Mouse (Mus musculus) stomach, embryonic 14.5 days (tissue): Measurements from ENCODE around the gene Sh3bgr. TPM values are rescaled to one million over a fixed set of nuclear protein-coding genes. Genes with fewer than 3 reads are reported as not detected.
A peak's percentile ranks its signal among the peaks of the same experiment; 100 is the strongest.

ENCODE experiments used
- ATAC-seq: fragments of 200-750 bp; cut with Nextera tagmentation; 2 replicates; pipeline ENCODE4 v1.8.0; 2017; ENCODE audit warnings: low read depth, moderate TSS enrichment; ENCODE audit not compliant: insufficient number of reproducible peaks, insufficient read depth, low FRiP score
- H3K27ac ChIP-seq: fragments of 300-500 bp; sonication (generic); 2 replicates; pipeline ENCODE4 v1.5.1; 2014; ENCODE audit warnings: mild to moderate bottlenecking, low read length, moderate library complexity, mixed read lengths
- H3K27me3 ChIP-seq: fragments of 300-500 bp; sonication (generic); 2 replicates; pipeline ENCODE4 v1.6.1; 2014; ENCODE audit warnings: low read length, control low read depth, mixed read lengths; ENCODE audit not compliant: control insufficient read depth, insufficient read depth
- H3K36me3 ChIP-seq: fragments of 300-500 bp; sonication (generic); 2 replicates; pipeline ENCODE4 v1.6.1; 2014; ENCODE audit warnings: mild to moderate bottlenecking, control low read depth, low read length, moderate library complexity, mixed read lengths; ENCODE audit not compliant: control insufficient read depth, insufficient read depth
- H3K4me1 ChIP-seq: fragments of 300-500 bp; sonication (generic); 2 replicates; pipeline ENCODE4 v1.6.1; 2014; ENCODE audit warnings: low read length, control low read depth, mixed read lengths; ENCODE audit not compliant: control insufficient read depth, insufficient read depth
- H3K4me2 ChIP-seq: fragments of 300-500 bp; sonication (generic); replicated peaks from 2 replicates; pipeline ENCODE4 v1.6.1; 2014; ENCODE audit warnings: low read depth, low read length, control low read depth
- H3K4me3 ChIP-seq: fragments of 300-500 bp; sonication (generic); 2 replicates; pipeline ENCODE4 v1.5.1; 2014; ENCODE audit warnings: low read depth, low read length, control low read depth
- H3K9ac ChIP-seq: fragments of 300-500 bp; sonication (generic); replicated peaks from 2 replicates; pipeline ENCODE4 v1.6.1; 2014; ENCODE audit warnings: low read depth, mild to moderate bottlenecking, control low read depth, low read length, moderate library complexity, mixed read lengths
- H3K9me3 ChIP-seq: fragments of 300-500 bp; sonication (generic); 2 replicates; pipeline ENCODE4 v1.6.1; 2016; ENCODE audit warnings: low read depth, low read length, control low read depth; ENCODE audit not compliant: control insufficient read depth
- whole genome bisulfite sequencing: fragments of 180-500 bp; shearing (Covaris S2); extraction: QIAGEN DNeasy Blood & Tissue Kit; methylation state at CpG from one replicate; pipeline ENCODE4 v1.1.7; 2014; 5-methylcytosine and 5-hydroxymethylcytosine counted together
- polyA plus RNA-seq: library from polyadenylated mRNA; unstranded; fragments of >200 nt; fragmentation: Nextera tagmentation; extraction: Ambion mirVana; gene quantifications from 2 replicates; pipeline ENCODE4 v1.2.1, GENCODE M21; 2014

Sh3bgr gene
- polyA plus RNA-seq, 1 experiment from 2014 or later: 29.7 TPM

DNA sequence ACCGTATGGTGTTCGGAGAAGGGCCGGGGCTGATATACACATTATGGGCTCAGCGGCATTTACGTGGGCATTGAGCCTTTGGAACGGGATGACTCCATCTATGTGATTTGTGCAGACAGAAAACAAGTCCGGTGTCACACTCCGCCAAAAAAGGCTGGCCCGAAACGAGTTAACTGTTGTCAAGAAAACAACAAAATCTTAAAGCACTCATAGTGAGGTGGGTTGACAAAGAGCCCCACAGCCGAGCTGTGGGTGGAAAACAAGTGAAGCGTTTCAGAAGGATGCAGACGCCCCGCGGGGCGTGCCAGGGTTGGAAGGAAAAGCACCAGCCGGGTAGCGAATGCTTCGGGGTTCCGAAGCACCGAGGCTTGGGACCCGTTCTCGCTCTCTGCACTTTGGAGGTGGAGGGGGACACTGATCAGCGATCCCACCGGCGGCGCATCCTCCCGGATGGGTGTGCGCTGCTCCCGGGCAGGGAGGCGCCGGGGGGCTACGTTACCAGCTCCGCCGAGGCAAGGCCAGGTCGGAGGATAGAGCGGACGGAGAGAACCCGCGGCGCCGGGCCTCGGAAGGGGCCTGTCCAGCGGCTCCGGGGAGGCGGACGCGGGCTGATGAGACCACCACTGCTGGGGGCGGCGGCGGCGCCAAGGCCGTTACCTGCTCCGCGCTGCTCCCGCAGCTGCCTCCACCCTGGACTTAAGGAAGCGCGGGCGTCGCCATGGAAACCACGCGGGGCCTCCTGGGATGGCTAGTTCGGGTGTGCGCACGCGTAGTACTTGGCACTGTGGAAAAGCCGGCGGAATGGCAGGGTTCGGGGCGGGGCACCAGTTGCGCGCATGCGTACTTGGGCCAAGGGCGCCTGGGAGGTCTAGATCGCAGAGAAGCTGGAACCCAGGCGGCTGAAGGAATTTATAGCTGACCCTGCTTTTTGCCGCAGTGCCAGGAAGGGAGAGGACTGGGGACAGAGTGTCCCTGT, 8.4 kb upstream of the Sh3bgr start, which contains the start of gene Lca5l:
TSS of gene Lca5l (minus strand) at position 741 of the 976 bp plus-strand sequence.
- Histone ChIP-seq H3K27ac (no peak within 1 kb of the TSS; the same call in 1 of the 2 replicates), H3K9ac (peak within 1 kb of the TSS; percentile 55), H3K4me2 (peak within 1 kb of the TSS; percentile 76), H3K9me3 (no peaks in the 10 kb centered on the region), H3K36me3 (no peaks in the 10 kb centered on the region), H3K4me1 (no peaks in the 10 kb centered on the region), H3K4me3 (peak within 1 kb of the TSS; percentile 86), H3K27me3 (no peaks in the 10 kb centered on the region)
- peak; percentile 98 for ATAC-seq
- under 1% methylated on average over 76 of the region's 77 CpGs for WGBS

DNA sequence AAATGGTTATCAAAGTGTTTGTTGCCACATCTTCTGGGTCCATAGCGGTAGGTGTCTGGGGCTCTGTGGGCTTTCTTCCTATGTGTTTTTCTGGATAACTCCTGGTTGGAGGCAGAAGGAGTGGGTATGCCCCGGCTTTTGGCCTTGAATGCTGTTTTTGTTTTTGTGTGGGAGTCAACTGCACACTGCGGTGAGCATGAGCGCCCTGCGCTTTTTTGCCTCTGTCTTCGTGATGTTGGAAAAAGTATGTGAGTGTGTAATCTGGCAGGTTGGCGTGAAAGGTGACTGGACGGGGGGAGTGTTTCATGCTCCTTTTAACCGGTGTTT, 415 bp downstream of the Sh3bgr start:
- Histone ChIP-seq H3K4me1 (peaks cover 7% of the 10 kb centered on the region; the same call in 1 of the 2 replicates), H3K4me3 (peak overlapping the region; percentile 19; the same call in 1 of the 2 replicates), H3K27me3 (no peaks in the 10 kb centered on the region), H3K4me2 (peak overlapping the region; percentile 45), H3K36me3 (no peaks in the 10 kb centered on the region), H3K27ac (peak overlapping the region; percentile 2; the same call in 1 of the 2 replicates), H3K9me3 (no peaks in the 10 kb centered on the region), H3K9ac (peak overlapping the region; percentile 8; the same call in 1 of the 2 replicates)
- 28% methylated on average over 9 of the region's 9 CpGs for WGBS
- ATAC-seq: no peak

DNA sequence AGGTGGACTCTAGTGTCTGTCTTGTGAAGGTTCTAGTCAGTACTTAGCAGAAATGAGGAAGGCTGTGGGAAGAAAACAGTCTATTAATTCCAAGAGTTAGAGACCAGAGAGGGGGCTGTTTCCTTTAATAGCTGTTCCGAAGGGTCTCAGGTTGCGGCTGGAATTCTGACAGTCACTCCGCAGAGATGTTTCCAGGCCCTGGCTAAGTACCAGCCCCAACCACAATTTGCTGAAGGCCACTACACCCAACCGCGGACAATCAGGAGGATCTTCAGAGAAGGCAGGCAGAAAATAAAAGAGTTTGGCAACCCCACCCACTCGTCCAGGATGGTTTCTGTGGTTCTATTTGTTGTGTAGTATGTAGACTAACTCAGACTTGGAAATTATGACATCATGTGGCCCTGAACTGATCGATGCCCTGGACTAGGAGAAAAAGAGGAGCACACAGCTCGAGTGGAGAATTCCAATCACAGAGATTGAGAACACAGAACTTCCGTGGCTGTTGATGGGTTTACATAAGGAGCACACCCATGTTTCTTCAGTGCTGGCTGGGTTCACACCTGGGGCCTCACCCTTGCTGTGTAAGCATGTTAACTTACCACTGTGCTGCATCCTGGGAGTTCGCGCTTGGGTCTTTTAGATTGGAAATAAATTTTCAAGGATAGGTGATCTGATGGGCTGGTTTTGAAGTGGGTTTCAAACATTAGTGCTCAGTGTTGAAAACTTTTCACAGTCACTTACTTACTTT, 1.4 kb downstream of the Sh3bgr start:
- H3K9me3 ChIP-seq: no peaks in the 10 kb centered on the region
- H3K27me3 ChIP-seq: no peaks in the 10 kb centered on the region
- H3K27ac ChIP-seq: no peak overlapping the region; the same call in 1 of the 2 replicates
- ATAC-seq: no peak
- H3K4me3 ChIP-seq: no peak overlapping the region
- H3K9ac ChIP-seq: no peak overlapping the region
- H3K36me3 ChIP-seq: no peaks in the 10 kb centered on the region
- WGBS: 58% methylated on average over 11 of the region's 11 CpGs
- H3K4me2 ChIP-seq: no peak overlapping the region
- peaks cover 7% of the 10 kb centered on the region; the same call in 1 of the 2 replicates for H3K4me1 ChIP-seq

DNA sequence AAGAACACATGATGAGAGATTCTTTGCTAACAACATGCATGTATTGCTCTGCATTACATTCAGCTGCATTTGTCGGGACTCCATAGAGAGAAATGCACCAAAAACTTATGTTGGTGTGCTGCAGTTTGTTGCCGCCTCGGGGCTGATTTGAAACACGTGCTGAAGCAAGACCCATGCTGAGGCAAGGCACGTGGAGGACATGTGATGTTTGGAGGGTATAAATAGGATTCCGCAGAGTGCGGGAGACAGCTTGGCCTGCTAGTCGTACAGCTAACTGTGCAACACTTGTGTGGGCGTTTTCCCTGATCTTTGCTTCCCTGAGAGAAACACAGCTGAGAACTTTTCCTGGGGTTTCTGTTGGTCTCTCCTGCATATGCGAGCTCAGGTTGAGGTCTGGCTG, 9.5 kb downstream of the Sh3bgr start:
- 86% methylated on average over 10 of the region's 10 CpGs for WGBS
- ATAC-seq: no peak
- H3K27me3 ChIP-seq: no peaks in the 10 kb centered on the region
- no peaks in the 10 kb centered on the region for H3K9me3 ChIP-seq
- H3K36me3 ChIP-seq: no peaks in the 10 kb centered on the region
- no peak overlapping the region for H3K4me2 ChIP-seq
- H3K4me3 ChIP-seq: no peak overlapping the region
- H3K9ac ChIP-seq: no peak overlapping the region
- H3K27ac ChIP-seq: no peak overlapping the region
- H3K4me1 ChIP-seq: peaks cover 8% of the 10 kb centered on the region

DNA sequence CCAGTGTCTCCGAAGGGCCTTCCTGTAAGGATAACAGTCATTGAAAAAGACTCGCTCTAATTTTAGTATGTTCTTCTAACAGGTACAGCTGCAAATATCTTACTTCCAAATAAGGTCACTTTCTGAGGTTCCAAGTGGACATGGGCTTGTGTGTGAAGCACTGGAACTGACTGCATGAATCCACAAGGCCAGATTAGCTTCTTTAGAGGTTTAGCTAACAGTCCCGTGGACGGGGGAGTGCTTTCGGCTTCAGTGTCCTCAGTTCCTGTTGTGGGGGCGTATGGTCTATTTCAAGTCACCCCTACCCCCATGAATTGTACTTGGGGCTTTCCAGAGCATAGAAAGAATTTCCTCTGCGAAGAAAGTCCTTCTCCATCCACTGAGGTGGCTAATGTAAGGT, 10.6 kb downstream of the Sh3bgr start:
- Histone ChIP-seq H3K4me2 (no peak overlapping the region), H3K4me3 (no peak overlapping the region), H3K9ac (no peak overlapping the region), H3K36me3 (no peaks in the 10 kb centered on the region), H3K27me3 (no peaks in the 10 kb centered on the region), H3K27ac (peak overlapping the region; percentile 48; the same call in 1 of the 2 replicates), H3K4me1 (peaks cover 8% of the 10 kb centered on the region), H3K9me3 (no peaks in the 10 kb centered on the region)
- WGBS: 77% methylated on average over 7 of the region's 7 CpGs
- ATAC-seq: no peak

DNA sequence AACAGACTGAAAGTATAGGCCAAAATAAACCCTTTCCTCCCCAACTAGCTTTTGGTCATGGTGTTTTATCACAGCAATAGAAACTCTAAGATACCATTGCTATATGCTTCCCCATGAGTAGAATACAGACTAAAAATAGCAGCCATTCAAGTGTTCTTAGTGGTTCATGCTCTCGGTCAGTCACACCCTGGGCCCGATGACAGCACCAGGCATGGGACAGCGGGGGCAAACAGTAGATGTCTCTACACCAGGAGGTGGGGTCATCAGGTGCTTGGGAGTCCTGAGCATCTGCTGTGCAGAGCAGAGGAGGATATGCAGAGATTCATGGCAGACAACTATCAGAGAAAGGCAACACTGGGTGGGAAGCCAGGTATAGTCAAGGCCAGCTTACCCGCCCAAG, 12.8 kb downstream of the Sh3bgr start:
- H3K4me3 ChIP-seq: no peak overlapping the region
- H3K4me1 ChIP-seq: peaks cover 7% of the 10 kb centered on the region
- no peaks in the 10 kb centered on the region for H3K36me3 ChIP-seq
- H3K27me3 ChIP-seq: no peaks in the 10 kb centered on the region
- H3K4me2 ChIP-seq: no peak overlapping the region
- no peak for ATAC-seq
- 89% methylated on average over 4 of the region's 4 CpGs for WGBS
- no peaks in the 10 kb centered on the region for H3K9me3 ChIP-seq
- H3K9ac ChIP-seq: no peak overlapping the region
- H3K27ac ChIP-seq: no peak overlapping the region

DNA sequence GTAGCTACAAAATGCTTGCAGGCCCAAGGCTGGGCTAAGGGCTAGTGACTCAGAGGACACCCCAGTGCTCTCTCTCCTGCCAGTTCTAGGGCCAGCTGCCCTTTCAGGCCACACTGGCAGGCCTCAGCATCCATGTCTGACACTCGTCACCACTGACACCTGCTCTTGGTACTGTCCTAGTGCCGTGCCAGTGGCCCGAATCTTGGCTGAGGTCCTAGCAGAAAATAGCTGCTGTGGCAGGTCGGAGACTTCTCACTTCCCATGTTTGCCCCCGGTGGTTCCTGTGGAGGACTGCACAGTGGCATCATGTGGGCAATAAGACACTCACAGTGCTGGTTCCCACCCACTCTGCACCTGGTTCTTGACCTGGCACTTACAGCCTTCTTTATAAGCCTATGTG, 21.2 kb downstream of the Sh3bgr start:
- H3K9ac ChIP-seq: no peak overlapping the region
- no peaks in the 10 kb centered on the region for H3K27me3 ChIP-seq
- H3K36me3 ChIP-seq: no peaks in the 10 kb centered on the region
- H3K4me1 ChIP-seq: no peaks in the 10 kb centered on the region
- no peak overlapping the region for H3K4me2 ChIP-seq
- H3K27ac ChIP-seq: no peak overlapping the region
- H3K9me3 ChIP-seq: no peaks in the 10 kb centered on the region
- WGBS: 79% methylated on average over 5 of the region's 5 CpGs
- ATAC-seq: no peak
- H3K4me3 ChIP-seq: no peak overlapping the region

DNA sequence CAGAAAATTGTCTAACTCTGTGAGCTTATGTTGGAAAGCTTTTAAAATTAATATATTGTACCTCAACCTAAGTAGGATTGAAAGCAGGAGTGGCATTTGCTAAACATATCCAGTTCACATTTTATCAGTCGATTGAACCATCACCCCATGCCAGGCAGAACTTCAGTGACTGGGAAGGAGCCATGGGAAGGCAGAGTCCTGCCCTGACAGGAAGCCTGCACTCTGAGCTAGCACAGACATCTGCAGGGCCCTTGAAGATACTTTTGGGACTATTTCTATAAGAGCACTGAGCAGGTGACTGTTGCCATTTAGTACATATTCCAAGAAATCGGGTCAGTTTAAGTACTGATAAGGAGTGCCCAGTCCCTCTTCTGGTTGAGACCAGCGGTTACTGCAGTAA, 21.7 kb downstream of the Sh3bgr start:
- H3K4me3 ChIP-seq: no peak overlapping the region
- ATAC-seq: no peak
- H3K27ac ChIP-seq: no peak overlapping the region
- H3K4me1 ChIP-seq: no peaks in the 10 kb centered on the region
- H3K27me3 ChIP-seq: no peaks in the 10 kb centered on the region
- H3K9me3 ChIP-seq: no peaks in the 10 kb centered on the region
- H3K36me3 ChIP-seq: no peaks in the 10 kb centered on the region
- no peak overlapping the region for H3K4me2 ChIP-seq
- H3K9ac ChIP-seq: no peak overlapping the region
- 76% methylated on average over 3 of the region's 3 CpGs for WGBS
